Mouse (Mus musculus) myocyte (in vitro differentiated cells): ENCODE measurements around the gene Bmper.

Experiments
- CEBPB ChIP-seq: IDR thresholded peaks from 2 replicates; pipeline ENCODE4 v1.6.1; 2011; ENCODE audit warnings: mild to moderate bottlenecking, moderate library complexity; ENCODE audit not compliant: poor library complexity, insufficient read depth, severe bottlenecking
- MAX ChIP-seq: IDR thresholded peaks from one replicate; pipeline ENCODE4 v1.6.1; 2011; ENCODE audit warnings: low read depth, mild to moderate bottlenecking, control low read depth
- MYOD1 ChIP-seq, 3 experiments: IDR thresholded peaks; one replicate each; pipeline ENCODE4 v1.6.1; 2011; ENCODE audit warnings: control low read depth in 2 of 3, low read depth in 2 of 3, mild to moderate bottlenecking in 2 of 3, moderate library complexity in 1 of 3; ENCODE audit not compliant: insufficient read length in 2 of 3, control insufficient read depth in 1 of 3
- MYOG ChIP-seq, 3 experiments: IDR thresholded peaks; one replicate each; pipeline ENCODE4 v1.6.1; 2011; ENCODE audit warnings: control low read depth in 2 of 3, low read depth in 2 of 3, mild to moderate bottlenecking in 2 of 3; ENCODE audit not compliant: insufficient read length in 2 of 3, control insufficient read depth in 1 of 3, insufficient read depth in 1 of 3
- POLR2A ChIP-seq: IDR thresholded peaks from one replicate; pipeline ENCODE4 v1.6.1; 2011; ENCODE audit warnings: low read depth, mild to moderate bottlenecking, control low read depth, moderate library complexity; ENCODE audit not compliant: insufficient read length
- POLR2AphosphoS2 ChIP-seq: IDR thresholded peaks from one replicate; pipeline ENCODE4 v1.6.1; 2011; ENCODE audit warnings: low read depth, control low read depth; ENCODE audit not compliant: insufficient read length
- TCF3 ChIP-seq: IDR thresholded peaks from one replicate; pipeline ENCODE4 v1.6.1; 2011; ENCODE audit warnings: low read depth, control low read depth; ENCODE audit not compliant: insufficient read length
- USF1 ChIP-seq: IDR thresholded peaks from one replicate; pipeline ENCODE4 v1.6.1; 2011; ENCODE audit warnings: low read depth, mild to moderate bottlenecking, control low read depth, moderate library complexity

GRCm38 (mm10) chr9:23276244-23276643, 53.4 kb downstream of the Bmper start:
- TF ChIP-seq POLR2AphosphoS2 (no peak), USF1 (no peak), POLR2A (no peak), CEBPB (no peak), MYOD1 (IDR thresholded peaks at IDR 0.05; ENCODE audit: control insufficient read depth in 1 of 3, insufficient read length in 2 of 3, low read depth in 2 of 3) (no peak), MAX (no peak), MYOG (IDR thresholded peaks at IDR 0.05; ENCODE audit: control insufficient read depth in 1 of 3, insufficient read depth in 1 of 3, insufficient read length in 2 of 3, low read depth in 2 of 3) (no peak), TCF3 (no peak)
